Mouse (Mus musculus): ENCODE data around the gene Mknk1.

DNA sequence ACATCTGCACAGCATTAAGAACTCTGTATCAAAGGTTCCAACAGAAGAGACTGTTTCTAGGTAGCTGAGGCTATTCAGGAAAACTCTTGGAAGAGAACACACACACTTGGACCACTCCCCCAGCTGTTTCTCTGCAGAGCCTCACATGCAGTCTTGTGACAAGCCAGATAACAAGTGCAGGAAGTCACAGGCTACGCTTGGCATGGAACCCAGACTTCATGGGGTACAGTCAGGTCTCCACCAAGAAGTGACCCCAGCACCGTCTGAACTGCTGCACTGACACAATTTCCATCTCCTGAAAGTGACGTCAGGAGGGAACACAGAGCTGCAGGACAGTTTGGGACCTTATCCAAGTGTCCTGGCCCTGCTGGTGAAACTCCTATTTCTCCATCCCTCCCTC lies 17.1 kb upstream of the Mknk1 start:
- no peak for TF ChIP-seq CTCF (conservative IDR thresholded peaks at IDR 0.05; ENCODE audit: low read length)
- TF ChIP-seq NANOG (IDR thresholded peaks at IDR 0.05; ENCODE audit: borderline replicate concordance, low read length), result no peak
